Mouse (Mus musculus) gonadal fat pad, adult 2 months (tissue): ENCODE results near the gene Myh7b. TPM values are rescaled to one million over a fixed set of nuclear protein-coding genes. Genes with fewer than 3 reads are reported as not detected.
A peak's percentile ranks its signal among the peaks of the same experiment; 100 is the strongest.

Experiments used
- DNase-seq: peaks from one replicate; pipeline ENCODE4 v3.0.0-alpha.2; 2012; ENCODE audit warnings: low read depth
- polyA plus RNA-seq: library from polyadenylated mRNA; depleted of rRNA; stranded (reverse); fragments of >200 nt; gene quantifications from 2 replicates; pipeline ENCODE4 v1.2.3, GENCODE M21; 2012; rRNA removed

Myh7b gene
- 0.15 TPM in 1 of 2 replicates, not detected in the other for polyA plus RNA-seq

DNA sequence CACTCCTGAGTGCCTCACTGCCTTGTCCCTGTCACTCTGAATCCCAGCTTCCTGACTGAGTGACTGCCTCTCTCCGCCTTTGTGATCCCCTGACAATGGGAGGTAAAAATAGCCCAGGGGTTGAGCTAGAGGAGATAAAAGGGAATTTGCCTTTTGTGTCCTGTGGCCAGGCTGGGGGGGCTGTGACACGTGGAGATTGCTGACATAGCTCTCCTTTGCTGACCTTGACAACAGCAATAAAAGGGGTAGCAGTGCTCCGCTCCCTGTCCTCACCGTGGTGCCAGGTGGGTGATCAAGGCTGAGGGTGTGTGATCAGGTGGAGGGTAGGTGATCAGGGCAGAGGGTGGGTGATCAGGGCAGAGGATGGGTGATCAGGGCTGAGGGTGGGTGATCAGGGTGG is at the start of gene Myh7b:
Gene Myh7b (plus strand): TSS at position 235 of the 400 bp plus-strand sequence.
- no peak for DNase-seq

DNA sequence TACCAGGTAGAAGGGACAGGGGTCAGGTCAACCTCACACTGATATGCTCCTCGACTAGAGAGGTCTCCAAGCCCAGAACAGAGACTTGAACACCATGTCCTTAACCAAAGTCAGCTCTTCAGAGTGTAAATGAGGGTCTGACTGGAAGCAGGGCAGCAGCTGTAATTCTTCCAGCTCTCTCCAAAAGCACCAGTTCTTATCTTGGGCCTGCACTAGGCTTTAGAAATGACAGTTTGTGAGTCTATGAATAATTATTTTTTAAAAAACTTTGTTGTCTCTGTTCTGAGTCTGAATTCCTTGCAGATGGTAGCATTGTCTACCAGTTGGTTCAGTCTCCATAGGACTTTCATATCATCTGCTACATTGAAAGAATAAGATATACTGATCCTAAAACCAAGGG is 48.8 kb upstream of the Myh7b start:
- no peak for DNase-seq

- DNase-seq: no peak
Observed at GRCm38 (mm10) chr2:155562934-155563333, 48.1 kb upstream of the Myh7b start.

DNA sequence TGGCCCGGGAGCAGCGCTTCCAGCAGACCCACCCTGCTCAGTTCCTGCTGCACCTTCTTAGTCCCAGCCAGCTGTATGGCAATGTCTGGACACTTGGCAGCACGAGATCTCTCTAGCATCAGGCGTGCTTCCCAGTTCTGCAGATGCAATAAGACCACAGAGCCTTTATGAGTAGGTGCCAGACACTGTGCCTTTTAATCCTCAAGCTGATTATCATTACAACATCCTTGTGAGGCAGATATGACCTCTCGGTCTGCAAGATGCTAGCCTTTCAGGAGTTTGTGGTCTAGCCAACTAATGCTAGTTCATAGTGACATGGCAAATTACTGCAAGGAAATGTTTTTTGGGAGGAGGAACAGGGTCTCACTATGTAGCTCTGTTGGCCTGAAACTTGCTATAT is 43.3 kb upstream of the Myh7b start:
- DNase-seq: no peak

GRCm38 (mm10) chr2:155569223-155569807 is 41.7 kb upstream of the Myh7b start:
- no peak for DNase-seq

DNA sequence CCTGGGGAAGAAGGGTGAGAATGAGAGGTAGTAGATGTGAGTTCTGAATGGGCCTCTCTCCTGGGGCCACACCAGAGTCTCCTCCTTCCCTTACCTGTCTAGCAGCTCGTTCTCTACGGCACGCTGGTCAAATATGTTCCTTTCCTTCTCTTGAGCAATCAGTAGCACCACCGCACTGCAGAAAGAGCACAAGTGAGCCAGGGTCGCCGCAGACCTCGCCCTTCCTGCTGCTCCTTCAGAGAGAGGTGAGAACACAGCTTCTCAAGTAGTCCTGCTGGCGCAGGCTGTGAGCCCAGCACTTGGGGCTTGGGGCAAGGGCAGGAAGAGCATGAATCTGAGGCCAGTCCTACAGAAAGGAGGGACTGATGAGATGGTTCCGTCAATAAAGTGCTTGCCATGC is 38.0 kb upstream of the Myh7b start:
- no peak for DNase-seq

GRCm38 (mm10) chr2:155573996-155574395 is 37.0 kb upstream of the Myh7b start:
- DNase-seq: no peak

DNA sequence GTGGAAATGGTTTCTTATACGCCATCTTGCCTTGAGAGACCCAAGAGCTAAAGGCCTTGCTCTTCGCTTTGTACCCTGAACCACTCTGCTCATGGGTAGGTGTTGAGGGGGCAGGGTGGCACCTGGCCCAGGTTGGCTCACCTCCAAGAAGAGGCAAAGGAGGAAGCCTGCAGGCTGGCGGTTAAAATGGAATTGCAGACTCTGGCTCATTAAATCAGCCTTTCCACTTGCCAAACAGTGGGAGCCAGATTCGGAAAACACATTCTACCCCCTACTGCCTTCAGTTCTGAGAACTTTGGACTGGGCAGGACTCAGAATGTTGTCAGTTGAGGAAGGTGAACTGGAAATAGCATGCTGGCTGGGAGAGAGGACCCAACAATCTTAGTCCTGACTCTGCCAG is 36.3 kb upstream of the Myh7b start:
- no peak for DNase-seq

DNA sequence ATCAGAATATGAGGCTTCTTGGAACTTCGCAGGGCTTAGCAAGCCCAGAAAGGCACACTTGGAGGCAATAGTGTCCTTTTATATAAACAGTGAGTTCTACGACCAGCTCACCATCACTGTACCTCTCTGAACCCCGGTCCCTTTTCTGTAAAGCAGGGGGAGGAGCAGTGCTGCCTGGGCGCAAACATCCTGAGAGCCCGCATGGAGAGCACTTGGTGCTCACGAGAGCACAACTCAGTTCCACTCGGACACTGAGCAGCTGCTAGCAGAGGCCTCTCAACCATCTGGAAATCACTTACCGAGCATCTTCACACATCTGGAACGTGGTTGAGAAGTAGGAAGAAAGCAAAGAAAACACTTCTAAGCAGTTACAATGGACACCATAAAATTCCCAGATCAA is 34.4 kb upstream of the Myh7b start:
- DNase-seq: no peak

- DNase-seq: no peak
Observed at GRCm38 (mm10) chr2:155580331-155580730, 30.7 kb upstream of the Myh7b start.

GRCm38 (mm10) chr2:155582384-155582995 is 28.5 kb upstream of the Myh7b start:
- no peak for DNase-seq

DNA sequence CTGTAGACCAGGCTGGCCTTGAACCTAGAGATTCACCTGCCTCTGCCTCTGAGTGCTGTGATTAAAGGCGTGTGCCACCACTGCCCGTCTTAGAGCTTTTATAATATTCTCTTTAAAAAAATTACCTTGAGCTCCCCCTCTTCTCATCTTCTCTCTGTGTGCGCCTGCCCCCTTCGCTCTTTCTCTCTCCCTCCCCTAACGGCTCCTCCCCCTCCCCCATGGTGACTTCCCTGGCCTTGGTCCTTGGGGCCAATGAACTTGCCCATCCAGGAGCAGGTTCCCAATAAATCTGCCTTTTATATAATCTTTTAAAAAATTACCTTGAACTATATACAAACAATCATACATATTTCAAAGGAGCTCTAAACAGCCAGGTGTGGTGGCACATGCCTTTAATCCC is 28.0 kb upstream of the Myh7b start:
- DNase-seq: no peak

GRCm38 (mm10) chr2:155583927-155584530 is 27.0 kb upstream of the Myh7b start:
- DNase-seq: no peak

GRCm38 (mm10) chr2:155585082-155585481 is 25.9 kb upstream of the Myh7b start:
- DNase-seq: no peak

DNA sequence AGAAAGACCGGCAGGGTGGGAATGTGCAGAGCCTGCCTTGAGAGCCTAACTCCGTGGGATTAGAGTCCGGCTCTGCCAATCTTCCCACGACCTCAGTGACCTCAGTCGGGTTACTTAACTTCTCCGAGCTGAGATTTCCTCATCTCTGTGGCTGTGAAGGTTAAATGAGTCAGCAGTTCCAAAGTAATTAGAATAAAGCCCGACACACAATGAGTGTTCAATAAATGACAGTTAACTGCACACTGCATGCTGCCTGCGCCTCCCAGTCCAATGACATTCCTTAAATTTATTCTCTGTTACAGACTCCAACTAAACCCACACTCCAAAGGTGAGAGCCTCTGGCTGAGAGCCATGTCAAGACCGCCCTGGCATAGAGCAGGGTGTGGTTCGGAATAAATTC is 25.5 kb upstream of the Myh7b start:
- peak; percentile 51 for DNase-seq

DNA sequence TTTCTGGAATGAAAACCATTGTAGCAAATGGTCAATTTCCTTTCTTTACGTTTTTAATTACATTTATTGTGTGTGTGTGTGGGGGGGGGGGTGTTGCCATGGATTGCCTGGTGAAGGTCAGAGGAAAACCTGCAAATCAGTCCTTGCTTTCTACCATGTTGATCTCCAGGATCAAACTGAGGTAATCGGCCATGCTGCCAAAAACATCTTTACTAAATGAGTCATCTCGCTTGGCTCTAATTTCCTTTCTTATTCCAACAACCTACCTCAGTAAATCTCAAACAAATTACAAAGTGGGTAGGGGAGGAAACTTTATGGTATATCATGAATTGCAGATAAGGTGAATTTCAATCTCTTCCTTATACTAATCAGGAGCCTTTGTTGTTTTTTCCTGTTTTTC is 22.9 kb upstream of the Myh7b start:
- no peak for DNase-seq

GRCm38 (mm10) chr2:155589521-155589920 is 21.5 kb upstream of the Myh7b start:
- DNase-seq: no peak

DNA sequence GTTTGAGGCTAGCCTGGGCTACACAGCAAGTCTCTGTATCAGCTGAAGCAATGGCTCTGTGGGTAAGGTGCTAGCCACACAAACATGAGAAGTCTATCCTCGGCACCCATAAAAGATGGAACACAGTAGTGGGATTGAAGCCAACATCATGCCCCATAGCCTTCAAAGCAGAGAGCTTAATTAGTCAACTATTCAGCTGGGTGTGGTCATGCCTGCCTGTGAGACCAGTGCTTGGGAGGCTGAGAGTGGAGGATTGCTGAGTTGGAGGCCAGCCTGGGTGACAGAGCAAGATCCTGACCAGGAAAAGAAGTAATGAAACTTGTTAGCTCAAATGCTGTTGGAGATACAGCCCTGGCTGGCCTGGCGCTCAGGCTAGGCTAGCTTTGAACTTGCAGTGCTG is 20.1 kb upstream of the Myh7b start:
- no peak for DNase-seq

DNA sequence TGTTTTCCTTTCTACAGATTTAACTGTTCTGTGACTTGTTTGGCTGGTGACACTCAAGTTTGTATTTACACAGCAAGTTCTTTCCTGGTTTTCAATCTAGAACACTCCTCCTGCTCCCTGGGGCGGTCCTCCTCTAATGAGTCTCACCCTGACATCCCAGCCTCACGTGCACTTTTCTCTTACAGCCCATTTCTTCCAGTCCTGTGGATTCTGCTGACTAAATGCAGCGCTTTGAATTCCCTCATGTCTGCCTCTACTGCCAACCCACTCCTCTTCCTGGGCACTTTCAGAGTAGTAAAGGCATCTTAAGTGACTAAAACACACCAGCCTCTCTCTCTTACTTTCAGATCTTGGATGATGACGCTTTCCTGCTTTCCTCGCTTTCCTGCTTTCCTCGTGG is 19.3 kb upstream of the Myh7b start:
- DNase-seq: no peak

GRCm38 (mm10) chr2:155592137-155592853 is 18.7 kb upstream of the Myh7b start, which contains the start of gene Gss:
Gene Gss (minus strand): TSS chr2:155592810.
- DNase-seq: no peak

DNA sequence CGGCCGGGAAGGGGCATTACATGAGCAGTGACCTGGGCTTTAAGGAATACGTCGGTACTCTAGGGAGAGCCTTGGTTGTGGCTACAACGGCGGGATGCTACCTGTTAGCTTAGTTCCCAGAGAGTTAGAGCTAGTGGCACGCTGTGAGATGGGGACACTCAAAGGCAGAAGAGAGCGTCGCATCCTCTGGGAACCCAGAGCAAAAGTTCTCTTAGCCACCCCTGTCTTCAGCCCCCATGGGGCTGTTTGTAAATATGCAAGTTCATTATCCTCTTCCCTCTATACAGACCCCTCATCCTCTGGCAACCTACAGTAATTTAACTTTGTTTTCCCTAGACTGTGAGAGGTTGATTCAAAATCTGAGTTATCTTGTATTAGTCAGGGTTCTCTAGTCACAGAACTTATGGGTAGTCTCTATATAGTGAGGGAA is 18.1 kb upstream of the Myh7b start:
- DNase-seq: no peak

- no peak for DNase-seq
Observed at GRCm38 (mm10) chr2:155595516-155595915, 15.5 kb upstream of the Myh7b start.

DNA sequence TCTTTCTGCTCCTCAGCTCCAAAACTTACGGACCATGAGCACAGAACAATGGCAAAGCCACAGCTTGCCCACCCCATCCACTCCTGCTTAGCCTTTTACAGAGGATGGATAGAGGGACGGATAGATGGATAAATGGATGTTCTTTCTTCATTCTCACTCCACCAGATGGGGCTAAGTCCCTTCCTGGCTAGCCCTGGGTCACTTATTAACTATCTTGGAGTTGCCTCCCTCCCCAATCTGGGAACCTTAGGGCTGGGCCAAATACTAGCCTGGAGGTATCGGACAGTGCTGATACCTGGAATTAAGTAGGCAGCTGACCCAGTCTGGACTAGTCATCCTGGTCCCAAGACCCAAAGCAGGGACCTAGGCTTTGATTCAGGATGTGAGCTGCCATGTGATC is 7.3 kb upstream of the Myh7b start:
- no peak for DNase-seq
